Mouse (Mus musculus) frontal cortex, postnatal 10 days (tissue): ENCODE measurements around the gene Gm47841.

ENCODE experiments used
- DNase-seq, 2 experiments: peaks; one replicate each; pipeline ENCODE4 v3.0.0; 2022; ENCODE audit warnings: low spot score in 2 of 2, mixed read lengths in 1 of 2

The Gm47841 gene

DNA sequence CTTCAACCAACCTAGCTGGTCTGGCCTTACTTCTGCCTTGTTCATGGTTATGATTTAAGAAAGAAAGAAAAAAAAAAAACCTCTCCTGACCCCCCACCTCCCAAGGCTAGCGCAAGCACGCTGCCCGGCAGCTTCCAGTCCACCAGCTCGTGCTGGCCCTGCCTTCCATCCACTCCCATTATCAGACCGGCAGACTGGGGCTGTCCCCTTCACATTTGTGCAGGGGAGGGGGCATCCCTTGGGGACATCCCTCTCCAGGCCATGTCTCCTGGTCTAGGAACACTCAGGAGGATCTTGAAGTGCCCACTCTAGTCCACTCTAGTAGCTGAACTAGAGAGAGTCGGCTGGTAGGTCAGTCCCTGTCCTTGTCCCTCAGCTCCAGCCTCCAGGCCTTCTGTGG is 2.7 kb downstream of the Gm47841 start:
- DNase-seq, result no peak

DNA sequence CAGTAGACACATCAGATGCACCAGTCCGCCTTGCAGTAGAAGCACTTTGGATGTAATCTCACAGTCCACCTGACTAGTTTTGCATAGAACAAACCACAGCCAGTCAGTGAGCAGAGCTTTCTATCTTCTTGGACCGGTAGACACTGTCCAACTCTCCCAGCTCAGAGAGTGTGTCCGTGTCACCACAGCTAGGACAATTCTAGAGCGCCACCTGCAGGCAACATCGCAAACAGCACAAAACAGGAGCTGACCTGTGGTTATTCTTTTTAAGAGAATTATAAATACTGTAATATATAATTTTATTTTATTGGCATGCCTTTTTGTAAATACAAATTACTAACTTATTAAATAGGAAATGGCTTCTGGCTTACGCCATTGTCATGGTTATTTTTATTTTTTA is 4.6 kb downstream of the Gm47841 start:
- DNase-seq, result peak in 1 of 2 experiments; percentile 61

DNA sequence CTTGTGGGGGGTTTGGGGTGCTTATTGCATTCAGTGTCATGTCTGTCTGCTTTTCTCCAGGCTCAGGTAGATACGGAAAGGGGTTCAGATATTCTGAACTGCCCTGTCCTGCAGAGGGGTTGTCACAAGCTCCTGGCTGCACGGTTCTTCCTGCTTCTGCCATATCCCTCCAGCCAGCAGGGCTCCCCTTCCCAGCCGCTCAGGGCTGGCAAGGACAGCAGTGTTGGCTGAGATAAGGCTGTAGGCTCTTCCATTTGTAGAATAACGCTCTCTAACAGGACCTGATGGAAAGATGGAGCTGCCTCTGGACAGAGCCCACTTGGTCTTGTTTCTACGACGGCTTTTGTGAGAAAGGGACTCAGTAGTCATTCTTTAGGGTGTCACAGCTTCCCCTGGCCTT is 5.2 kb downstream of the Gm47841 start:
- DNase-seq, result no peak

DNA sequence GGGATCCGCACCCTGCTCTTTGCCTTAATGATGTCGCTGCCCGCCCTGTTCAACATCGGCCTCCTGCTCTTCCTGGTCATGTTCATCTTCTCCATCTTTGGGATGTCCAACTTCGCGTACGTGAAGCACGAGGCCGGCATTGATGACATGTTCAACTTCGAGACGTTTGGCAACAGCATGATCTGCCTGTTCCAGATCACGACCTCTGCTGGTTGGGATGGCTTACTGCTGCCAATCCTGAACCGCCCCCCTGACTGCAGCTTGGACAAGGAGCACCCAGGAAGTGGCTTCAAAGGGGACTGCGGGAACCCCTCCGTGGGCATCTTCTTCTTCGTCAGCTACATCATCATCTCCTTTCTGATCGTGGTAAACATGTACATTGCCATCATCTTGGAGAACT is 7.5 kb downstream of the Gm47841 start:
- DNase-seq, result no peak

DNA sequence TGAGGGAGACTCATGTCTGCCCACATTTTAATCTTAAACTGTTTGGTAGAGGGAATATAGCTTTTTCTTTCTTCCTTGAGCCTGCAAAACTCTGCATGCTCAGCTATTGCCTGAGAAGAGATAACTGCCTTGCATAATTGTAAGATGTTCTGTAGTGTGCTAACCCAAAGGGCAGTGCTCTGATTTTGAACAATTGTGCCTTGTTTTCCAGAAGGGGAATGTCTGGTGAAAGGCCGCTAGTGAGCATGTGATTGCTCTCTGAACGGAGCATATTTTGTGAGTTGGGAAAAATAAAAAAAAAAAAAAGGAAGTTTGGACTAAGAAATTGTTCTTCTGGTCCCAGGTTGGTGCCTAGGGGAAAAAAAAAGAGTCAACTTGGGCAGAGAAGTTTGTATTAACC is 18.2 kb downstream of the Gm47841 start:
- no peak for DNase-seq

DNA sequence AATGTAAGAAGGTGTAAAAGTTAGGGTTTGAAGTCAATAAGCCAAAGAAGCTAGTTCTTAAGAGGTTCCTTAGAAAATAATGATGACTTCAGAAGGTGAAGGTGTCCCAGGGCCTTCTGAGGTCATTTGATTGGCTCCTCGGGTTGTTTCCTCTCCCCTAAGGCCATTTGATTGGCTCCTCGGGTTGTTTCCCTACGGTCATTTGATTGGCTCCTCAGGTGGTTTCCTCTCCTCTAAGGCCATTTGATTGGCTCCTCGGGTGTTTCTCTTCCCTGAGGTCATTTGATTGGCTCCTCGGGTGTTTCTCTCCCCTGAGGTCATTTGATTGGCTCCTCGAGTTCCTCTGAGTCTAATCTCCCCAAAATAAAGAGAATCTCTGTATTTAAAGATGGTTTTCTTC is 35.8 kb downstream of the Gm47841 start:
- DNase-seq, result no peak

DNA sequence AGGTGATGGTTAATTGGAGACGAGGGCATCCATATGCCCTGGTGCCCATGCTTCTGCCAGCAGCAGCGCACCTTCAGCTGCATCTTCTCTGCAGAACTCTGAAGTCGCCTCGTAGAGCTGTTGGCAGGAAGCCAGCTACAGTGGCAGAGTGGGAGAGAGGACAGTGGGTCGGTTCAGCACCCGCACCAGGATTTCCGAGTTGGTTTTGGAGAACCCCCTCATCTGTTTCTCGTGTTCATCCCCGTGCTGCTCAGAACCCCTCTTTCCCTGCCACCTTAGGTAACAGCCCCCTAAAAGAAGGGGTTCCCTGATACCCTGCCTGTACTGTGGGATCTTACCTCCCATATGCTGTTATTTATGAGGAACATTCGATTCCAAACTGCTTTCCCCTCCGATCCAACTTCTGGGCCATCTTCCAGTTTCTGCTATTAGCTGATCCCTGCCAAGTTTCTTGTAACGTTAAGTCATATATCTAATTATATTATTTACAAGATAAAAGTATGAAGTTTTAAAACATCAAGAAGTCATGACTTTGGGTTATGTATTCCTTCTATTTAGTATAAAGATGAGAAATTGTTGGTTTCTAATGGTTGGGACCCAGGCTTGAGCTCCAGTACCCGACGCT is 38.7 kb downstream of the Gm47841 start:
- no peak for DNase-seq

DNA sequence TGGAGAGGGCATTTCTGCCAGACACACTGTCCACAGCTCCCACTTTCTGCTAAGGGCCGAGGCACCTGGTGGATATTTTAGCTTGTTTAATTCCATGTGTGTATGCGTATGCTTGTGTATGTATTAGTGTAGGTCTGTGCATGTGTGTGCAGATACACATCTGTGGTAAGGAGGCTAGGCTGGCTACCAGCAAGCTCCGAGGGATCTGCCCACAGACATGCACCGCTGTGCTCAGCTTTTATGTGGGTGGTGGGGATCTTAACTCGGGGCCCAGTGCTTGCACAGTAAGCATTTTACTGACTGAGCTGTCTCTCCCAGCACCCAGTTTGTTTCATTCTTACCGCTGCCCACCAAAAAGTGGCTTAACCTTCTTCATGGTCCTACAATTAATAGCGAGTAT is 40.0 kb downstream of the Gm47841 start:
- DNase-seq, result no peak

DNA sequence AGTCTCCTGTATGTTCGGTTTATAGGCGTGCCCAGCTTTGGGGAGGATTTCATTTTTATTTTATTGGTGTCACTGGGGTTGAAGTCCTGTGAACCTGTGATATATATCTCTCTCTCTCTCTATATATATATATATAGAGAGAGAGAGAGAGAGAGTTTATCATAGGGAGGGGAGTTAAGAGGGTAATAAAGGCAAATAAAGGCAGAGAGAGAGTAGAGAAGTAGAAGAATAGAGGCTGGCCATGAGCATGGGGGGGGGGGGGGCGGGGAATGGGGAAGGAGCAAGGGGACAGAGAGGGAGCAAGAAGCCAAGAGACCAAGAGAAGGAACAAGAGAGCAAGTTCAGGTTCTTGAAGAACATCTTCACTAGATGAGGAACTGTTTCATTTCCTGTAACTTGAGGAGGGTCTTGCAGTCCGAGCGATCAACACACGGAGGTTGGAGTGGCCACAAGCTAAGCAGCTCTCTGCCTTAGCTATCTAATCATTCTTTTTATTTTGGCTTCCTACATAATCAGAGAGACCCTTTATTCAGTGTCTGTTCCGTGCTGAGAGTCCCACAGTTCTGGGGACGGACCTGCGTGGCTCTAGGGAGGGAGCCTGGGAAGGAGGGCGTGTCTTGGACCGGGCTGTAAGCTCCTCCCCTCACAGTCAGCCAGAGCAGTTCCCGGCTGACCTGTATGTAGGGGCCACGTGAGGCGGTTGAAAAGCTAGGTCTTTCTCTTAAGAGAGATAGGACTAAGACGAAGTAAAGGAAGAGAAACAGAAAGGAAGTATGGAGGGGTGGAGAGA is 40.8 kb downstream of the Gm47841 start:
- DNase-seq, result no peak

DNA sequence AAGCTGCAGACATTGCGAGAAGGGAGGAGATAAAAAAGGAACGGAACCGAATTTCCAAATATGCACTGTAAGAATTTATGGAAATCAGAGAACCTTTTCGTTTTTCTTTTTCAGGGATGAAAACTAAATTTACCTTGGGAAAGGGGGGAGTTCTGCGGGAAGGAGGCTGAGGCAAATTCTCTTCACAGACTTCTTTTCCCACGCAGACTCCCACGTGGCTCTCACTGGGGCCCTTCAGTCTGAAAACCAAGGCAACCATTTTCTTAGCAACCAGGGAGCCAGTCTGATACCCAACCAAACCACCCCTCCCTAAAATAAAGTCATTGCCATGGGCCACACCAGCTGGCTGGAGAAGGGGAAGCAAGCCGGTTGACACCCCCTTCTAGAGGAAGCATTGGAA is 41.5 kb downstream of the Gm47841 start:
- DNase-seq, result peak in 1 of 2 experiments; percentile 38

DNA sequence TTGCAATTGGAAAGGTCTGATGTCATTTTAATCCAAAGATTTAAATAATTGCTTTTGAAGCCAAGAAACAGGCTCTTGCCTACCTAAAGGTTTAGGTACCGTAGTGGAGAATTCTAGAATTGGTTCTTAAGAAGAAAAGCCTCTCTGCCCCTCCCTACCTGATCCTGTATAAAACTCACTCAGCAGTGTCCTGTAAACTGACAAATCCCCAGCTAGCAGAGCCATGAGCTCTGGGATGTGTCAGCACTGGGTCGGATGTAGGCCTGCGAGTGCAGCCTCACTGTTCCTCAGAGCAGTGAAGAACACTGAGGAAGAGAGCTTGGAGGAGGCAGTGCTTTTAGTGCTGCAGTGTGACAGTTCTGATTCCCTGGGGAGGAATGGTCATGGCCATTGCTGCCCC is 42.7 kb downstream of the Gm47841 start:
- DNase-seq, result no peak

DNA sequence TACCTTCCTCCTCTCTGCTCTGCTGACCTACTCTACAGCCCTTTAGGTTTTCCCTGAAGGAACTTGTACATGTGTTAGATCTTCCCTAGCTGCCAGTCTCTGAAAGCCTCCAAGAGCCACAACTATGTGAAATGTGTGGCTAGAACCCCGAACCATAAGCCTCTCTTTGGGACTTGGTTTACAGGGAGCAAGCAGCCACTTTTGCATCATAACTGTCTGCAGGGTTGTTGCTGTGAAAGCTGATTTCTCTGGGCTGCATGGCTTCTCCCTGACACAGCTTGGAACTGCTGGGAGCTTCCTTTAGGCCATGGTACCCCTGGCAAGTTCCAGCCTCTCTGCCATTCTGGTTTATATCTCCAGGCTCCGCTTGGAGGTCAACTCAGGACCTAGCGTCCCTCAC is 44.7 kb downstream of the Gm47841 start:
- no peak for DNase-seq

DNA sequence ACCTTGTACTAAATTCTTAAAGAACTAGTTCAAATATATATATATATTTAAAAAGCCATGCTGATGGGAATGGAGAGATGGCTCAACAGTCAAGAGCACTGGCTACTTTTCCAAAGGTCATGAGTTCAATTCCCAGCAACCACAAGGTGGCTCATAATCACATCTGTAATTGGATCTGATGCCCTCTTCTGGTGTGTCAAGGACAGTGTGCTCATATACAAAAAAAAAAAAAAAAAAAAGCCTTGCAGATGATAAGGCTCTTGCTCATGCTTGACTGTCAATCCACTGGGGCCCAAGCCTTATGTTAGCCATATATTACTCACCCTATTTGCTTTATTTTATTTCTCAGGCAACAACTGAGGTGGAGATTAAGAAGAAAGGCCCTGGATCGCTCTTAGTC is 45.5 kb downstream of the Gm47841 start:
- no peak for DNase-seq

DNA sequence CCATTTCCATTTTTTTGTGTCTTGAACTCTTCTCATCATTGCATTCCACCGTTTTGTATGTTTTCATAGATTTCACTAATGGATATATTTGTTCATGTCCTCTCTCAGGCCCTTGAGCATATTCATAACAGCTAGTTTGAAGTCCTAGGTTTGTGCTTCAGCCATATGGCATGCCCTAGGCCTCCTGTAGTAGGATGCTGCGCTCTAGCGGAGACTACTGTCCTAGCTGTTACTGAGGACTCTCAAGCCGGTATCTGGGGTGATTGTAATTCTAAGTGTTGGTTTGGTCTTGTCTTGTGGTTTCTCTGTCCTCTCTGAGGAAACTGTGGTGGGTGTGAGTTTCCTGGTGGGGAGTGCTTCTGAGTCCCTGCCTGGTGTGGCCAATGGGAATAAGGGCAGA is 50.1 kb downstream of the Gm47841 start:
- no peak for DNase-seq
